Mouse (Mus musculus): ENCODE measurements around the gene Nap1l4. TPM values are rescaled to one million over a fixed set of nuclear protein-coding genes. Genes with fewer than 3 reads are reported as not detected.
"Not testable (repeated sequence)": the region's sequence is repeated elsewhere in the genome, so short reads cannot be mapped to it uniquely, and the experiment has no call there.

The Nap1l4 gene
- total RNA-seq, 1 experiment from 2014 or later, result 212 TPM

DNA sequence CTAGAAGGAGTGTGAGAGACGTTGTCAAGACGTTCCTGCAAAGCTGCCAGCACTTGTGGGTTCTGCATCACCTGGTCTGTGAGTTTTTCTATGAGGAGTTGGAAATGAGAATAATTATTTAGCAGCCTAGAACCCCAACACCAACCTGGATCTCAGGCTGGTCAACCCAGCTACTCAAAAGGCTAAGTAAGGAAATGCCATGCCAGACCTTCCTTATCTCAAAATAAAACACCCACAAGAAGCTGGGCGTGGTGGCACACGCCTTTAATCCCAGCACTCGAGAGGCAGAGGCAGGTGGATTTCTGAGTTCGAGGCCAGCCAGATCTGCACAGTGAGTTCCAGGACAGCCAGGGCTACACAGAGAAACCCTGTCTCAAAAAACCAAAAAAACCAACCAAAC is 10.7 kb downstream of the Nap1l4 start:
- not testable (repeated sequence) for ATAC-seq (replicated peaks in 1 of 2; ENCODE audit: insufficient read depth in 1 of 2, low FRiP score in 2 of 2, low TSS enrichment in 1 of 2, low read depth in 1 of 2, poor library complexity in 2 of 2, severe bottlenecking in 2 of 2)

DNA sequence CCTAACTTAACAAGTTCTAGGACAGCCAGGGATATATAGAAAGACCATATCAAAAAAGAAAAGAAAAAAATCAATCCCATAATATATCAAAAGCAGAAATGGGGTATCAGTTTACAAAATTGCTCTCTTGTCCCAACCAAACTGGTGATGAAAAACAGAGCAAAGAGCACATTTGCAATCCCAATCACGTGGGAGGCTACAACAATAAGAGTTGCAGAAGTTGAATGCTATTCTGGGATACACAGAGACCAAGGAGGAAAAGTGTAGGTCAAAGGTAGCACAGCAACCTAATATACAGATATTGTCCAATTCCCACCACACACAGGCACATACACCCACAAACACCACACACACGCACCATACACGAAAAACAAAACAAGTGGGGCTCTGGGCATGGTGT is 12.7 kb downstream of the Nap1l4 start:
- ATAC-seq (replicated peaks in 1 of 2; ENCODE audit: insufficient read depth in 1 of 2, low FRiP score in 2 of 2, low TSS enrichment in 1 of 2, low read depth in 1 of 2, poor library complexity in 2 of 2, severe bottlenecking in 2 of 2), result no peak

DNA sequence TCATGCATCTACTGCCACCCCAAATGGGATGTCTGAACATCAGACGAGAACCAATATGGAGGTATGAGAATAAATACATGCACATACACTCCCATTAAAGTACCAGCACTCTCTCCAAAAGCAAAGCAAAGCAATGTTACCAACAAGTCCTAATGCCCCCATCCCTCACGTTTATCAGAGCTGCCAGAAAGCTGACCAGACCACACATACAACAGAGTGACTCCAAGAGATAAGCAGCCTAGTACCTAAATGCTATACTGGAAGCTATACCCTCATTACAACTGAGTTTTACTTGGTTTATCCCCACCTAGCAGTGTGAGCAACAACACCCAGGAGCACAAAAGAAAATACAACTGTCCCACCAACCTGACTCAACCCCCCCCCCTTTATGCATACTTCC is 15.6 kb downstream of the Nap1l4 start:
- peak; percentile 17 to 37; a peak in 2 of 4 replicates for ATAC-seq (replicated peaks in 1 of 2; ENCODE audit: insufficient read depth in 1 of 2, low FRiP score in 2 of 2, low TSS enrichment in 1 of 2, low read depth in 1 of 2, poor library complexity in 2 of 2, severe bottlenecking in 2 of 2)

DNA sequence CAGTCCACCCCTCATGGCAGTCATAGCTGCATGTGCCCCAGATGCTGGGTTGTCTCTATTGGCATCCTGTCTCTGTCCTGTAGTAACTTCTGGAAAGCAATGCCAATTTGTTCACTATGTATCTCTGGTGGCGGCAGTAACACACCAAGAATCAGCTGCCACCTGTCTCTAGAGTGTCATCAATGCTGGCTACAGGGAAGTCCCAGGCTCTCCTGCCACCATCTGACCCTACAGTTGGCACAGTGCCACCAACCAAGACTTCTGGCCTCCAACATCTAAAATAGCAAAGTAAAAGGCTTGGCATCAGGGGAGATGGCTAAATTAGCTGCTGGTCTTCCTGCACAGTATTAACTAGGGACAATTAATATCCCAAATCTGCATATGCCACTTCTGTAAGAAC is 16.5 kb downstream of the Nap1l4 start:
- no peak for ATAC-seq (replicated peaks in 1 of 2; ENCODE audit: insufficient read depth in 1 of 2, low FRiP score in 2 of 2, low TSS enrichment in 1 of 2, low read depth in 1 of 2, poor library complexity in 2 of 2, severe bottlenecking in 2 of 2)

DNA sequence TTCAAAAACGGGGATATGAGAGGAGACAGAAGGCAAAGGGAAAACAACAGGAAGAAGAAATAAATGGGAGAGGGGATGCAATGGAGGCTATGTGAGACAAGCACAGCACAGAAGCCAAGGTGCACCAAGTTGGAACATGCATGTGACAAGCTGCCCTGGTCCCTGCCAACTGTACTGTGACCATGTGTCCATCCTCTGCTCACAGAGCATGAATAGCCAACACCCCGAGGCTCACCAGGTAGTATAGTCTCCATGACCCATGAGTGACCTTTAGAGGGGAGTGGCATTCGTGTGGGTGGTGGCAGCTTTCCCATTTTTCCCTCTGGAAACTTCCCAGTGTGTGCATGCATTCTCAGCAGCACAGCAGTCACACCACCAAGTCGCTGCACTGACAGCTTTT is 29.6 kb downstream of the Nap1l4 start:
- no peak for ATAC-seq (replicated peaks in 1 of 2; ENCODE audit: insufficient read depth in 1 of 2, low FRiP score in 2 of 2, low TSS enrichment in 1 of 2, low read depth in 1 of 2, poor library complexity in 2 of 2, severe bottlenecking in 2 of 2)

DNA sequence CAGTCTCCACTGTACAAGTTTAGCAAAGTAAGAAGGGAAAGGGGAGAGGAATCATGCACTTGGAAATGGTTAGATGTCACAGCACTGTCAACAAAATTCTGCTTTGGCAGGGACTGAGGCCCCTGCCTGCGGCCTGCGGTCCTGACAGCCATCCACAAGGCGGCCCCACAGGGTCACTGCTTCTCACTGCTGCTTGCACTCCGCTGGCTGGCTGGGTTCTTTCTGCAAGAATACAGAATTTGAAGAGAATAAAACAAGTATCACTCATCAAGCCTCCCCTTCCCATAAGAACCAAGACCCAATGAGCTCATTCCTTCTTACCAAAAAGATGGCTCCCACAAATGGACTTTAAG is 34.5 kb downstream of the Nap1l4 start:
- ATAC-seq (replicated peaks in 1 of 2; ENCODE audit: insufficient read depth in 1 of 2, low FRiP score in 2 of 2, low TSS enrichment in 1 of 2, low read depth in 1 of 2, poor library complexity in 2 of 2, severe bottlenecking in 2 of 2), result no peak

DNA sequence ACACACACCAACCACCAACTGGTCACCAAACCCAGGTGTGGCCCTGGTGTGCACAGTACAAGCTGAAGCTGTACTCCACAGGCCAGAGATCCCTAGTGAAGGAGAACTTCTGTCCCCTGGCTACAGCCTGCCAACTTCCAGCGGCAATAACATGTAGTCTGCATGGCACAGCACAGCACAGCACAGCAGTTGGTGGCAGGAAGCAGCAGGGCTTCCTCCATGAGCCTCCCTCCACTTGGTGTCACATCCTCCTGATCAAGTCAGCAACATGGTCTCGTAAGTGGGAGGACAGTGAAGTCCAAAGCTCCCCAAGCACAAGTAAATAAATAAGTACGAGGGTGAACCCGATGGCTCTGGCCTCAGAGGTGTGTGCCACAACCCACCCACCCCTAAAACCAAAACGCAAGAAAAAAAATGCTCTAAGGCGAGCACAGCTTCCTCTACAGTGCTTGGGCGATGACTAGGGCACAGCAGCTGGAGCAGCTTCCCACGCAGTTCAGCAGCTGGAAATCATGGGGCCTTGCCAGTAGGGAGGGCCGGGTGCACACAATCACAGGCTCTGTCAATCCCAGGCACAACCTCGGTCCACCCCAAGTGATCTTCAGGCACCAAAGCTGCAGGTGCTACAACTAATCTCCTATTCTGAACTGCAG is 35.0 kb downstream of the Nap1l4 start:
- peak; percentile 71 to 83 for ATAC-seq (replicated peaks in 1 of 2; ENCODE audit: insufficient read depth in 1 of 2, low FRiP score in 2 of 2, low TSS enrichment in 1 of 2, low read depth in 1 of 2, poor library complexity in 2 of 2, severe bottlenecking in 2 of 2)

DNA sequence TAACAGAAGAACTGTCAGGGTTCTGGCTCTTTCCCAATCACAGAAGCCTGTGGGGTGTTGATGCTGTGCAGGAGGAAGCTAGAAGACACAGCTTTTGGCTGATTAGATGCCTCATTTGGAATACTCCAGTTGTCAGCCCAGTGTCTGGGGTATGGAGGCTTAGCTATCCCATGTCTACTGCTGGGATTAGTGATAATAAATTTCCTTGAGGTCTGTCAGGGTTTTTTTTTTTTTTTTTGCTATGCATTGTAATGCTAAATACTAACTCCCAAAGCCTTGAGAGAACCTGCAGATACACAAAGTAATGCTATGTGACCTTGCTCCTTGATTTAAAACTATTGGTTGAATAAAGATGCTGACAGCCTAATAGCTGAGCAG is 37.6 kb downstream of the Nap1l4 start:
- ATAC-seq (replicated peaks in 1 of 2; ENCODE audit: insufficient read depth in 1 of 2, low FRiP score in 2 of 2, low TSS enrichment in 1 of 2, low read depth in 1 of 2, poor library complexity in 2 of 2, severe bottlenecking in 2 of 2), result no peak

DNA sequence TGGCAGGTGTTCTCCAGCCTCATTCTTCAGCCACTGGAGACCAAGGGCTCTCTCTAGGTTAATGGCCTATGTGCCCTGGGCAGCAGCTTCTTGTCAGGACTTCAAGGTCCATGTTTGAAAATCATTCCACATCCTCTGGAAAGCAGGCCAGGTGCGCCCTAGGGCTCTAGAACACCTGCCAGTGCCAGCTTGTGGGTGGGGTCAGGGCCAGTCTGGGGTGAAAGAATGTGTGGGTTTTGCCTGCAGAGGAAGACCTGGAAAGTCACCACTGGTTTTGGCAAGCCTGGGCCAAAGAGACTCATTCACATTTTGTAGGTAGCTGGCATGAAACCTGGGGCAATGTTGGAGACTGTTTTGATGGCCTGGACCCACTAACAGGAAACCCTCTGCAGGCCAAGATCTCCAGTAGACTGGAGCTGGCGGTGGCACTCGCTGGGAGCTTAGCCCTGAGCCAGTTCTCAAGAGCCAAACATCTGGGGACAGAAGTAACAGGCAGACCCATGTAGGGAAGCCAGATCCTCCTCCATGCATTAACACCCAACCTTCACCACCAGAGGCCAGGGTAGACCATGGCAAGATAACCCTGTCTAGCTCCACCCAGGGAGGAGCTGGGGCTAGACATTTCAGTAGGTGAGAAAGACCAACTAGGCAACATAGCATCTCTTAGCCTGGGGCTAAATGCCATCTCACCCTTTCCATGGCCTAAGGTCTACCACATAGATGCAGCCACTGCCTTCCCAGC is 38.1 kb downstream of the Nap1l4 start:
- no peak for ATAC-seq (replicated peaks in 1 of 2; ENCODE audit: insufficient read depth in 1 of 2, low FRiP score in 2 of 2, low TSS enrichment in 1 of 2, low read depth in 1 of 2, poor library complexity in 2 of 2, severe bottlenecking in 2 of 2)

DNA sequence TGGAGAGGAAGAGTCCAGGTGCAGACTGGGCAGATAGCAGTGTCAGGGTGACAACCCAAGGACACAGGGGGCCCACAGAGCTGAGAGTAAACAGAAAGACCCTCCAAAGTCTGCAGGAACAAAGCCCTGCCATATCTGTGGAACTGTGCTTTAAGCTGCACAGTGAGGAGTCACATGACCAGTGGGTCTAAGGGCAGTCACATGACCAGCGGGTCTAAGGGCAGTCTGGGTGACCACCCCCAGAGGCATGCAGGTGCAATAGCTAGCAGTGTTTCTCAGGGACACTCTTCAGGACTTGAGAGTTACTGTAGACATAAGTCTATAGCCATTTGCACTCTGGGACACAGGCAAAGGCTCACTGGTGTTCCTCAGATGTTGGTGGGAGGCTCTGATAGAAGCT is 39.3 kb downstream of the Nap1l4 start:
- ATAC-seq (replicated peaks in 1 of 2; ENCODE audit: insufficient read depth in 1 of 2, low FRiP score in 2 of 2, low TSS enrichment in 1 of 2, low read depth in 1 of 2, poor library complexity in 2 of 2, severe bottlenecking in 2 of 2), result no peak

DNA sequence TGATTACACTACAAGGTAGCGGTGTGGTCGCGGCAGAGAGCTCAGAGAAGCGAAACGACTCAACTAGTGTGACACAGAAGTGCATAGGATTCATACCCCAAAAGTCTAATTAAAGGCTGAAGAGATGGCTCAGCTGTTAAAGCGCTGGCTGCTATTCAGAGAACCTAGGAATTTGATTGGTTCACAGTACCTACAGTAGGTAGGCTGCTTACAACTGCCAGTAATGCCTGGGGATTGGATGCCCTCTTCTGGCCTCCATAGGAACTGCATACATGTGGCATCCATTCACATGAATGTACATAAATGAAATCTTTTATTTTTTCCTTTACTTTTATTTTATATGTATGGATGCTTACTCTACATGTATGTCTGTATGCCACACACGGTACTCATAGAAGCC is 42.2 kb downstream of the Nap1l4 start:
- ATAC-seq (replicated peaks in 1 of 2; ENCODE audit: insufficient read depth in 1 of 2, low FRiP score in 2 of 2, low TSS enrichment in 1 of 2, low read depth in 1 of 2, poor library complexity in 2 of 2, severe bottlenecking in 2 of 2), result peak in 1 of 2 experiments; percentile 29; a peak in 1 of 4 replicates

DNA sequence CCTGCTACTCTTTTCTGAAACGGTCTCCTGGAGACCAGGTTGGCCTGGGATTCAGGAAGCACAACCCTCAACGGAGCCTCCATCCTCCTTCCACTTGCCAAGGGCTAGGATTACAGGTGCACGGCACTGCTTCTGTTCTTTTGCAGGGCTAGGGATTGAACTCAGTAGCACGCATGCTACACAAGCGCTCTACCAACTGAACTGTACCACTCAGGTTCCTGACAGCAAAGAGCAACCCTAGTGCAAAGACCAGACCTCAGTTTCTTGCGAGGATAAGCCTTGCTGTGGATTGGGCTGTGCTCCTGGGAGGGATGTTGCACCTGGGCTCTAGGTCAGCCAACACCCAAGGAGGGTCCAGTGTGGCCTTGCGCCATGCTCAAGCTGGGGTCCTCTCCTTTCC is 42.6 kb downstream of the Nap1l4 start:
- no peak for ATAC-seq (replicated peaks in 1 of 2; ENCODE audit: insufficient read depth in 1 of 2, low FRiP score in 2 of 2, low TSS enrichment in 1 of 2, low read depth in 1 of 2, poor library complexity in 2 of 2, severe bottlenecking in 2 of 2)

DNA sequence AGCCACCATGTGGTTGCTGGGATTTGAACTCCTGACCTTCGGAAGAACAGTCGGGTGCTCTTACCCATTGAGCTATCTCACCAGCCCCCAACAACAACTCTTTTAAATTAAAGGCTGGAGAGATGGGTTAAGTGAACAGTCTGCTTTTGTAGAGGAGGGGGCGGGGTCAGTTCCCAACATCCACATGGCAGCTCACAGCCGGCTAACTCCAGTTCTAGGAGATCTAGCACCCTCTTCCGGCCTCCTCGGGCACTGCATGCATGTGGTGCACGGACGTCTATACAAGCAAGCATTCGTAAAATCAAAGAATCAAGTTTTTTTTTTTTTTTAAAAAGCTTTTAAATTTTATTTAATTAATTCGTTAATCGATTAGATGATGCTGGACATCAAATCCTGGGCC is 43.1 kb downstream of the Nap1l4 start:
- peak; percentile 47 to 58; a peak in 2 of 4 replicates for ATAC-seq (replicated peaks in 1 of 2; ENCODE audit: insufficient read depth in 1 of 2, low FRiP score in 2 of 2, low TSS enrichment in 1 of 2, low read depth in 1 of 2, poor library complexity in 2 of 2, severe bottlenecking in 2 of 2)

DNA sequence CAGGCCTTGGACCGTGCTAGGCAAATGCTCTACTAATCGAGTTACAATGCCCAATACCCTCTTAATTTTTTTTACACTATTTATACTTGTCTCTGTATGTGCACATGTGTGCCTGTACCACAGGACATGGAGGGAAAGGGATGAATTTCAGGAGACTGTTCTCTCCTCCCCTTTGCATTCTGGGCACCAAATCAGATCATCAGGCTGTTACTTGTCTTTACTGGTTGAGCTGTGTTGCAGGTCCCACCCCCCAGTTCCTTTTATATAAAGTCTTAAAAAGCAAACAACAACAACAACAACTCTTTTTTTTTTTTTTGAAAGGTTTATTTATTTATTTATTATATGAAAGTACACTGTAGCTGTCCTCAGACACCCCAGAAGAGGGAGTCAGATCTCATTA is 43.5 kb downstream of the Nap1l4 start:
- no peak for ATAC-seq (replicated peaks in 1 of 2; ENCODE audit: insufficient read depth in 1 of 2, low FRiP score in 2 of 2, low TSS enrichment in 1 of 2, low read depth in 1 of 2, poor library complexity in 2 of 2, severe bottlenecking in 2 of 2)

DNA sequence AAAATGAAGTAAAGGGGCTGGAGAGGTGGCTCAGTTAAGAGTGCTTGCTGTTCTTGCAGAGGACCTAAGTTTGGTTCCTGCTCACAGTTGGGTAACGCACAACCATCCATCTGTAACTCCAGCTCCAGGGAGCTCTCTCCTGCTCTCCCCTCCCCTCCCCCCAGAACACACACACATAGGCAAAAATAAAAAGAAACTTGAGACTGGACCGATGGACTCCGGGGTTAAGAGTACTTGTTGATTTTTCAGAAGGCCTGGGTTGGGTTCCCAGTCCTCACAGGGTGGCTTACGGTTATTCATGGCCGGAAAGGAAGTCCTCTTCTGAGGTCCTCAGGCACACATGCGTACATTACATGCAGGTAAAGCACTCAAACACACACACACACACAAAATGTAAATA is 45.0 kb downstream of the Nap1l4 start:
- no peak for ATAC-seq (replicated peaks in 1 of 2; ENCODE audit: insufficient read depth in 1 of 2, low FRiP score in 2 of 2, low TSS enrichment in 1 of 2, low read depth in 1 of 2, poor library complexity in 2 of 2, severe bottlenecking in 2 of 2)

DNA sequence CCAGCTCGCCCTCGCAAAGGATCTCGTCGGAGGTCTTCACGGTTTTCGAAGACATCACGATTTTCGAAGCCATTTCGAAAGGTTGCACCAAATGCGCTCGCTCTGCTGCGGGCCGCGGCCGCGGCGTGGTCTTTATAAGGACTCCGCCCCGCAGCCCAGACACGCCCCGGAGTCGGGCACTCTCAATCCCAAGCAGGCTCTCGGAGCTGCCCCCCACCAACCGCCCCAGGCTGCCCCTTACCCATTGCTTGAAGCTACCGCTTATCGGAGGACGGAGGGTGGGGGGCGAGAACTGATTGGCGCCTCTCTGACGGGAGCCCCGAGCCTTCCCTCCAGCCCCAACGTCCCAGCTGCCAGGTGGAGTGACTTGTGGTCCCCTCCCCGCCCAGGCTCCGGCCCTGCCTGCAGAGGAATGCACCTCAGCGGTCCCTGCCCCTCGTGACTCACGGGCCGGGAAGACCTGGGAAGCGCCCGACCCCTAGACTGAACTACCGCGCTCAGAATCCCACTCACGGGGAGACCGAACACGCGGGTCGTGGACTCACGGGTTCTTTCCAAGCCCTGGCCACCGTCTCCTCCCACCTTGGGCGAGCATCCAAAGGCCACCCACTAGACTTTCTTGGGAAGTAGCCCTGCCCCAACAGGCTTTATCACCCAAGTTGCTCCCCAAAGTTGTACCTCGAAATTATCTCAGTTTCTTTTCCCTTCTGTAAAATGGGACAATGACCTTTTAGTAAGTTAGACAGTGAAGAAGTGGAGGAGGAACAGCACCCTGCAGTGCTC is 46.3 kb downstream of the Nap1l4 start, which contains the start of gene Phlda2:
Gene Phlda2, minus strand, starts transcription at position 733 of the 783 bp plus-strand sequence.
- peak; percentile 17 to 28; a peak in 1 of 4 replicates for ATAC-seq (replicated peaks in 1 of 2; ENCODE audit: insufficient read depth in 1 of 2, low FRiP score in 2 of 2, low TSS enrichment in 1 of 2, low read depth in 1 of 2, poor library complexity in 2 of 2, severe bottlenecking in 2 of 2)

DNA sequence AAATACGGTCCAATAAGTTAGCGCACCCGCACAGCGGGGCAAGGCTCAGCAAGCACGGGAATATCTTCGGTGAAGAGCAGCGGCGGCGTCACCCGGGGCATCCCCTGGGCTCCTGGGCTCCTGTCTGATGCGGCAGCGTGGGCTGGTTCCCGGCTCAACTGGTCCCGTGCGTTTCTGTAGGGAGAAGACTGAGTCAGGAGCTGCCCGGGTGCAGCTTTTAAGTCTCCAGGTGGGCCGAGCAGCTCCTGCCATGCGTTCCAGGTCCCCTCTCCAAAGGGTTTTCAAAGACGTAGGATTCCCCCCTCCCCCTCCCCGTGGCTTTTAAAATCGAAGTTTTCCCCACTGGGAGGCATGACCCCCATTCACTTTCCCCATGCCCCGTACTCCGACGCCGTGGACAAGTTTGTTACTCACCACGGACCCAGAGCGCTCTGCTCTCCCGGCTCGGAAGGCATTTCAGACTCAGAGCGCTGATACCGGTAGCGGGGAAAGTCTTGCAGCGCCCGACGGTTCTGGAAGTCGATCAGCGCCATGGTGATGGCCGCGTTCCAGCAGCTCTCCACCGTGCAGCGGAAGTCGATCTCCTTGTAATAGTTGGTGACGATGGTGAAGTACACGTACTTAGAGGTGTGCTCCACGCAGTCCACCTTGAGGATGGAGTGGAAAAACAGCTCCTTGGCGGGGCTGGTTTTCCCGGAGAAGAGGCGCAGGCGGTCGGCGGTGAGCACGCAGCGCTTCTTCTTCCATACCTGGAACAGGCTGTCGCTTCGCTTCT is 47.1 kb downstream of the Nap1l4 start:
- peak in 1 of 2 experiments; percentile 17; a peak in 2 of 4 replicates for ATAC-seq (replicated peaks in 1 of 2; ENCODE audit: insufficient read depth in 1 of 2, low FRiP score in 2 of 2, low TSS enrichment in 1 of 2, low read depth in 1 of 2, poor library complexity in 2 of 2, severe bottlenecking in 2 of 2)
